Mouse (Mus musculus) thymus, adult 2 months (tissue): ENCODE results near the gene Drosha.

Experiments
- CTCF ChIP-seq: fragments of 200-500 bp; IDR thresholded peaks from 2 replicates; pipeline ENCODE4 v1.5.1; 2012; ENCODE audit warnings: mild to moderate bottlenecking, control low read depth, low read length, moderate library complexity, borderline replicate concordance; ENCODE audit not compliant: control insufficient read depth, poor library complexity, insufficient read depth; ENCODE audit errors: extremely low read depth
- POLR2A ChIP-seq: fragments of 200-500 bp; IDR thresholded peaks from 2 replicates; pipeline ENCODE4 v1.6.1; 2012; ENCODE audit warnings: mild to moderate bottlenecking, low read length, control low read depth, moderate library complexity; ENCODE audit not compliant: control insufficient read depth, poor library complexity, insufficient read depth; ENCODE audit errors: extremely low read depth

DNA sequence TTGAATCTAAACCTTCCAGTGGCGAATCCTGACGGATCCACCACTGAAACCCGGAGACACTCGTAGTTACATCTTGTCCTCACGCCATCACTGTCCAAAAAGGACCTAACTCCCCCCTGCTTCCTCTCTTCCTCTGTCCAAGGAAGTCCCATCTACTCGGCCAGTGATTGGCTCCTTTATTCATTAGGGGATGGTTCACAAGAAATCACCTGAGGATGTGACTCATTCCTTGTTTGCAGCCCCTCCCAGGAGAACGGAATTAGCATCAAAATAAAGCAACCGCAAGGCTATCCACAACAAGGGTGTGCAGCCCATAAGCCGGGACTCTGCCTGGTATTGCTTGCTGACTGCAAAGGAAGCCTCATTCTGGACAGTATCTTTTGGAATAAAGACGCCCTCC lies 137.6 kb downstream of the Drosha start:
- no peak for TF ChIP-seq CTCF
- TF ChIP-seq POLR2A: no peak
